Mouse (Mus musculus) layer of hippocampus, adult 18-20 months (tissue): ENCODE data around the gene Dpp4. TPM values are rescaled to one million over a fixed set of nuclear protein-coding genes. Genes with fewer than 3 reads are reported as not detected.
A peak's percentile ranks its signal among the peaks of the same experiment; 100 is the strongest.

ENCODE experiments used
- DNase-seq, 2 experiments: peaks; one replicate each; pipeline ENCODE4 v3.0.0; 2022; ENCODE audit warnings: low spot score in 2 of 2
- long read RNA-seq: library from polyadenylated mRNA; stranded (forward); transcript quantifications from one replicate; pipeline ENCODE4 v2.0.0, GENCODE M21; 2021
- total RNA-seq, 2 experiments: library from RNA; stranded (reverse); gene quantifications; 2 replicates each; pipeline ENCODE4 v1.2.3; 2021

Dpp4 gene
- total RNA-seq = 1 to 10 TPM in 1 of 2 experiments, under 1 TPM in 1; 0.58 to 1.4 TPM
- long read RNA-seq = 0 reads

- no peak for DNase-seq
These were observed at the start of gene Dpp4 for GRCm38 (mm10) chr2:62412081-62412821. Dpp4 (minus strand) TSS chr2:62412231.

DNA sequence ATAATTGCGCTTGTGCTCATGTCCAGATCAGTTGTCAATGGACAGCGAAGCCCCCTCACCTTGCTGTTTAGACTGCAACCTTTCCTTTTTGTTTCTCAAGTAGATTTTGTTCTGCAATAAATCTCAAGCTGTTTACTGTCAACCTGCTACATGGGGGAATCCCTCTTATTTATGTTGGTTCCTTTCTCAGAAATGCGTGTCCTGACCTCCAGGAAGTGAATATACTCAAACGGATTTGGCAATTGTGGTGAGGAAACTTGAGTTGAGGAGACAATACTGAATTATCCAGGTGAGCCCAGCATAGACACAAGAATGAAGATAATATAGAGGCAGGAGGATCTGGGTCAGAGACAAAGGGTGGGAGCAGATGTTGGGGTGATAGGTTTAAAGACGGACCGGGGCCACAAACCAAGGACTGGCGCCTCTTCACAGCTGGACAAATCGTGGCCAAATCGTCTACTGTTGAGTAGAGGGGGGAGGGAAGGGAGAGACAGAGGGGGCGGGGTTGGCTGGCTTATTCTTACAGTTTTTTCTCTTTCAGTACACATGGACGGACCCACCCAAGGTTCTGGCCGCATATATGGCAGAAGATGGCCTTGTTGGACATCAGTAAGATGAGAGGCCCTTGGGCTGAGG is 48.9 kb upstream of the Dpp4 start:
- DNase-seq = no peak

DNA sequence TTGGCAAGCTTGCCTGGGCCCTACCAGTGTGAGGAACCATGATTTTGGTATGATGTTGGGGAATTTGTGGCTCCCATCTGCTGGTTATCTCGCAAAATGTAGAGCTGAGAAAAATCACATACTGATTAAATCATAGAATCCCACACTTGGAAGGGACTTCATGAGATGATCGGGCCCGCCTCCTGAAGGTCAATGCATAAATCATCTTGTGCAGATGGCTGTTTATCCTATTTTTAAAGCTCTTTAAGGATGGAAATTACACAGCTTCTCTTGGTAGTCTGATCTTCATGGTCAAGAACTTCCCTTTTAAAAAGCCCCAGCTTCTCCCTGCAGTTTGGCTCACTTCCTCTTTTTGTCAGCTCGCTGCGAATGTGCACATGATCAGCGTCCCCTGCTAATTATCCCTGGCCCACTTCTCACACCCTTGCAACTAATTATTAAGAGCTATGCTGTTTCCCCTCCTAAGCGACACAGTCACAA is 48.2 kb upstream of the Dpp4 start:
- peak in 1 of 2 experiments; percentile 31 for DNase-seq

GRCm38 (mm10) chr2:62459241-62460174 is 47.5 kb upstream of the Dpp4 start:
- no peak for DNase-seq

- DNase-seq = peak in 1 of 2 experiments; percentile 38
These were observed 46.0 kb upstream of the Dpp4 start for GRCm38 (mm10) chr2:62458070-62458469.

DNA sequence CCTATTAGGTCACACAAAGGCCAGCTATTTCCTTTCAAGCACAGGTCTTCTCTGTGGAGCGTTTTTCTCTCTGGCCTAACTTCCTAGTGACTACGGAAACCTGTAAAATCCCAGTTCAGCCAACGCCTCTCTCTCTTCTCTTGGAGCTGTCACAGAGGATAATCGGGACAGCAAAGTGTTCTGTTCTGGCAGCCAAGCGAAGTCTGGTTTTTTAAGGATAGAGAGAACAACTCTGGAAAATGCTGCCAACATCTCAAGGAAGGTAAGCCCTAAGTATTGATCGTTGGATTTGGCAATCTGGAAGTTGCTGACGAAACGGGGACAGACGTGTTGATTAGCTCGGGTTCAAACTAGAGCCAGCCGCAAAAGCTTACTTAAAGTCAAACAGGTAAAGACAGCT is 43.0 kb upstream of the Dpp4 start:
- no peak for DNase-seq

DNA sequence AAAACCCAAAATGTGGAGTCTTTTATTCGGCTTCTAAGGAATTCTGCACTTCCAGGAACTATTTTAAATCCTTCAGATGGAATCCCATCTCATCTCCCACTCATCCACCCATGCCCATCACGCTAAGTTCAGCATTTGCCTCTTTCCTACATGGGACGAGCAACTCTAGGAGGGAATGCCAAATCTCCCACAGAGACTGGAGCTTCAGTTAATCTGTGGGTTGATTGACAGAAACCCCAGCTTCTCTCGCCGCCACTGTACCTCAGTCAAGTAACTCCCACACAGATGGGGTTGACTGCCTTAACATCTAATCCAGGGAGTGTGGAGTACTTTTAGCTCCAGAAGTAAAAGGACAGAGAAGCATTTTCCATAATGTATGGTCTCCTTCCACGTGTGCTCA is 42.0 kb upstream of the Dpp4 start:
- peak in 1 of 2 experiments; percentile 33 for DNase-seq

- no peak for DNase-seq
These were observed 38.3 kb upstream of the Dpp4 start for GRCm38 (mm10) chr2:62450364-62450763.

DNA sequence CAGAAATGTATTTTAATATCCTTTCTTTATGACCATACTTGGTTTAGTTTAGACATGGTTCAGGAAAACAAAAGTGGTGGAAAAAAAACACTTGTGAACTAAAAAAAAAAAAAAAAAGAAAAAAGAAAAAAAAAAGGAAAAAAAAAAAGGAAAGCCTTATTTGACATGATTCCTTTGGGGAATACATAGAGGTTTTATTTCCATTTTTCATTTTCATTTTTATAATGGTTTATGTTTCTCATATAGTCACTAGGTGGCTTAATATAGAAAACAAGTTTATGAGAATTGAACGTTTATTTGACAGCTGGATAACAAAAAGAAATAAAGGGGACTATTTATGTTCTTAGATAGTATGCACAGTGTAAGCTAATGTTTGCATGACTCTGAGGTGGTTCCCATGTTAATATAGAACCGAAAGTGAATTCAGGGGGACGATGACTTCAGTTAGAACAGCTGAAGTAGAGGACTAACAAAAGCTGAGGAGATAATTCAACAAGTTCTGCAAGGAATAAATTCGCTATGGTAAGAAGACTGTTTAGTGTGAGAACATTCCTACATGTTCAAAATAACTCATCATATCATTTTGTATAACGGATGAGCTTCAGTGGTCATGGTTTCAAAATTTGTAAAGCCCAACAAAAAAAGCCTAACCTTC is 37.8 kb upstream of the Dpp4 start:
- DNase-seq = no peak

- DNase-seq = no peak
These were observed 28.9 kb upstream of the Dpp4 start for GRCm38 (mm10) chr2:62440802-62441544.

GRCm38 (mm10) chr2:62440083-62440482 is 28.1 kb upstream of the Dpp4 start:
- DNase-seq = no peak

GRCm38 (mm10) chr2:62431245-62431795 is 19.3 kb upstream of the Dpp4 start:
- DNase-seq = no peak

GRCm38 (mm10) chr2:62425941-62426340 is 13.9 kb upstream of the Dpp4 start:
- no peak for DNase-seq

DNA sequence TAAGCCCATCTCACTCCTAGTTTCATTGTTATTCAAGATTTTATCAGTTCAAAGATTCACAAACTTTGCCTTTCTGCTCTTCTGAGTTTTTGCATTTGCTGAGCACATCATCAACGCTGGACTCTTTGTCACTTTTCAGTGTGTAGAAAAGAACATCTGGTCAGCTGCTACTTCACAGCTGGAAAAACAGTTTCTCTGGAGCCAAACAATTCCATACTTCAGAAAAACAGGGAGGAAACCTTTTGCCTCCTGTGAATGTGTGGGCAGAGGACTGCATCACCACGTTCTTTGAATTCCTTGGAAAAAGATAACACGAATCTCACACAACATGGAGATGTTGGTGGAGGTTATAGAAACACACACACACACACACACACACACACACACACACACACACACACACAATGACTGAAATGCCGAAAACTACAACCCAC is 11.3 kb upstream of the Dpp4 start:
- DNase-seq = no peak

DNA sequence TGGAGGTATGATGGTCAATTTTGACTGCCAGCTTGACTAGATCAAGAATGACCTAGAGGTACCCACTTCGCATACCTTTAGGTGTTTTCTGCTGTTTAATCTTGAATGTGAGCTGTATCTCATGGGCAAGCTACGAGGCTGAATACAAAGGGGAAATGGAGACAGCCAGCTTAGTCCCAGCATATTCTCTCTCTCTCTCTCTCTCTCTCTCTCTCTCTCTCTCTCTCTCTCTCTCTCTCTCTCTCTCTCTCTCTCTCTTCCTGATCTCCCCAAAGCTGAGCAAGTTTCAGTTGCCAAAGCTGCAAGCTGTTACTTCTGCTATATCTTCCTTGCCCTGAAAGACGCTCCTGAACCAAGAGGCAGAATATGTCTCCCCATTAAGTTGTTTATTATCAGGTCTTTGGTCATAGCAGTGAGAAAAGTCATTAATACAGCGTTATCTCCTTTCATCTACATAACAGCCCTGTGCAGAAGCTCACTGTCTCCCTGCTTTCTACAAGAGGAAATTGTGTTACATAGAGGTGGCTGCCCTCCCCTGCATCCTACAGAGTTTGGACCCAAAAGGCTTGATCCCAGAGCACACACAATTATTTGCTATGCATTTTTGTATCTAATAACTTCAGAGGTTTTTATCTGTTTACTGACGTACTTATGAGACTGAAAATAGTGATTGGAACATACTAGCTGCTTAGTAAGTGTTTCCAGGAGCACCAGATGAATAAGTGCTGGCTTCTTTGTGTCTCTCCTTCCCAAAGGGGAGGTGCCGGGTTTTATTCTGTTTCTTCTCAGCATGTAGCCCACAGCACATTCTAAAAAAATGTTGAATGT is 10.7 kb upstream of the Dpp4 start:
- DNase-seq = no peak

- no peak for DNase-seq
These were observed 9.2 kb upstream of the Dpp4 start for GRCm38 (mm10) chr2:62421229-62421628.

- DNase-seq = no peak
These were observed 8.0 kb upstream of the Dpp4 start for GRCm38 (mm10) chr2:62420045-62420444.

- DNase-seq = no peak
These were observed 5.2 kb upstream of the Dpp4 start for GRCm38 (mm10) chr2:62417233-62417632.
